In genomic region chr1:75559212-75559925, GRCm38 (mm10) we compare ENCODE assay signal across 8 mouse cellular contexts. TPM values are rescaled to one million over a fixed set of nuclear protein-coding genes. Genes with fewer than 3 reads are reported as not detected.
A peak's percentile ranks its signal among the peaks of the same experiment; 100 is the strongest.
DNase-seq lines count a peak whose midpoint lies in the region; ATAC-seq and TF ChIP-seq lines count a peak whose summit lies in the region.

No protein-coding gene starts in this region.

- TF ChIP-seq POLR2A in testis, adult 2 months (IDR thresholded peaks at IDR 0.05; ENCODE audit: control insufficient read depth, low read depth, low read length), result no peak

- no peak overlapping the region; the same call in 1 of the 2 replicates for H3K9ac ChIP-seq in forebrain, embryonic 16.5 days (replicated peaks; ENCODE audit: low read depth, low read length)
- no peak overlapping the region for H3K9ac ChIP-seq in liver, postnatal 0 days (replicated peaks)
- H3K9ac ChIP-seq in neural tube, embryonic 14.5 days (replicated peaks; ENCODE audit: low read depth, low read length), result no peak overlapping the region

- intact Hi-C loops in heart, postnatal 25 days (cut with DNase I), result loop anchor here (1.0 to 2.0 kb wide), 2 partner anchors 55 to 82 kb away; no protein-coding TSS in a partner anchor

- 6% methylated on average over 17 of the region's 17 CpGs for WGBS in forebrain, embryonic 16.5 days
- 8% methylated on average over 17 of the region's 17 CpGs for WGBS in liver, postnatal 0 days (ENCODE audit: insufficient replicate concordance)
- WGBS in neural tube, embryonic 14.5 days, result 8% methylated on average over 17 of the region's 17 CpGs

- no peaks in the 10 kb centered on the region for H3K9me3 ChIP-seq in forebrain, embryonic 16.5 days (ENCODE audit: control insufficient read depth, low read length)
- no peaks in the 10 kb centered on the region for H3K9me3 ChIP-seq in liver, postnatal 0 days (ENCODE audit: low read length)
- H3K9me3 ChIP-seq in neural tube, embryonic 14.5 days (ENCODE audit: control insufficient read depth, low read length), result no peaks in the 10 kb centered on the region

- TF ChIP-seq CTCF in liver, postnatal 0 days (IDR thresholded peaks at IDR 0.05; ENCODE audit: low read depth), result peak; percentile 100
- TF ChIP-seq CTCF in testis, adult 2 months (IDR thresholded peaks at IDR 0.05; ENCODE audit: control insufficient read depth, insufficient read depth, insufficient replicate concordance, low read depth, low read length), result peak; percentile 93

- peak; percentile 97 for DNase-seq in ES-CJ7 (ENCODE audit: low read depth, low spot score)
- DNase-seq in cerebellum, adult 11-12 months, result peak; percentile 94
- peak; percentile 79 for DNase-seq in heart, postnatal 25 days (ENCODE audit: low spot score)
- peak; percentile 97 for DNase-seq in layer of hippocampus, adult 11-12 months (ENCODE audit: low spot score)
- peak; percentile 92 for DNase-seq in liver, postnatal 0 days

- TF ChIP-seq EP300 in liver, postnatal 0 days (IDR thresholded peaks at IDR 0.05; ENCODE audit: low read depth), result no peak

- H3K36me3 ChIP-seq in forebrain, embryonic 16.5 days (ENCODE audit: control insufficient read depth, insufficient read depth), result peaks cover 8% of the 10 kb centered on the region; the same call in 1 of the 2 replicates
- no peaks in the 10 kb centered on the region for H3K36me3 ChIP-seq in liver, postnatal 0 days (replicated peaks; ENCODE audit: insufficient read depth, low read length)
- peaks cover 21% of the 10 kb centered on the region; the same call in 1 of the 2 replicates for H3K36me3 ChIP-seq in neural tube, embryonic 14.5 days (ENCODE audit: control insufficient read depth, insufficient read depth, low read length)
- H3K36me3 ChIP-seq in testis, adult 2 months (ENCODE audit: control insufficient read depth, insufficient read depth, low read length), result no peaks in the 10 kb centered on the region

- peaks cover 20% of the 10 kb centered on the region for H3K4me1 ChIP-seq in forebrain, embryonic 16.5 days (replicated peaks; ENCODE audit: control insufficient read depth, insufficient read depth, low read length)
- 0 out of 2 replicates have a peak, but pooled peaks cover 3% of the 10 kb centered on the region for H3K4me1 ChIP-seq in liver, postnatal 0 days (ENCODE audit: insufficient read depth)
- peaks cover 6% of the 10 kb centered on the region; the same call in 1 of the 2 replicates for H3K4me1 ChIP-seq in neural tube, embryonic 14.5 days (ENCODE audit: control insufficient read depth, insufficient read depth, low read length)
- peaks cover 18% of the 10 kb centered on the region for H3K4me1 ChIP-seq in testis, adult 2 months (ENCODE audit: control insufficient read depth, insufficient read depth, low read length)

- H3K27ac ChIP-seq in forebrain, embryonic 16.5 days (ENCODE audit: low read length), result peak overlapping the region; percentile 37; the same call in 1 of the 2 replicates
- H3K27ac ChIP-seq in liver, postnatal 0 days (ENCODE audit: low read depth), result no peak overlapping the region
- H3K27ac ChIP-seq in neural tube, embryonic 14.5 days (ENCODE audit: low read depth, low read length), result no peak overlapping the region
- H3K27ac ChIP-seq in testis, adult 2 months (ENCODE audit: control insufficient read depth, insufficient read depth, low read depth, low read length), result peak overlapping the region; percentile 29; the same call in 1 of the 2 replicates

- H3K4me3 ChIP-seq in forebrain, embryonic 16.5 days (replicated peaks; ENCODE audit: low read length), result no peak overlapping the region
- no peak overlapping the region for H3K4me3 ChIP-seq in liver, postnatal 0 days (ENCODE audit: low read depth, low read length)
- no peak overlapping the region for H3K4me3 ChIP-seq in neural tube, embryonic 14.5 days (ENCODE audit: low read depth, low read length)
- H3K4me3 ChIP-seq in testis, adult 2 months (ENCODE audit: control insufficient read depth, low read depth, low read length), result peak overlapping the region; percentile 2

- H3K4me2 ChIP-seq in forebrain, embryonic 16.5 days (ENCODE audit: low read length), result peak overlapping the region; percentile 30; the same call in 1 of the 2 replicates
- H3K4me2 ChIP-seq in liver, postnatal 0 days (ENCODE audit: low read depth, low read length), result no peak overlapping the region
- peak overlapping the region; percentile 16; the same call in 1 of the 2 replicates for H3K4me2 ChIP-seq in neural tube, embryonic 14.5 days (ENCODE audit: low read depth, low read length)

- H3K27me3 ChIP-seq in forebrain, embryonic 16.5 days (replicated peaks; ENCODE audit: control insufficient read depth, insufficient read depth, low read length), result no peaks in the 10 kb centered on the region
- no peaks in the 10 kb centered on the region for H3K27me3 ChIP-seq in liver, postnatal 0 days (ENCODE audit: insufficient read depth, low read length)
- no peaks in the 10 kb centered on the region for H3K27me3 ChIP-seq in neural tube, embryonic 14.5 days (ENCODE audit: control insufficient read depth, insufficient read depth, low read length)
- no peaks in the 10 kb centered on the region for H3K27me3 ChIP-seq in testis, adult 2 months (ENCODE audit: control insufficient read depth, insufficient read depth, low read length)

- peak; percentile 93 for ATAC-seq in forebrain, embryonic 16.5 days
- ATAC-seq in liver, postnatal 0 days, result peak; percentile 98
- peak; percentile 92 for ATAC-seq in neural tube, embryonic 14.5 days (ENCODE audit: low read depth)

RNA-seq across cellular contexts. Expression of gene Slc4a3, which starts 13.3 kb away (rescaled TPM):
- 37.4 and 50.4 TPM in 2 replicates for polyA plus RNA-seq in forebrain, embryonic 16.5 days (2015; fragmentation: Nextera tagmentation; extraction: Ambion mirVana)
- 100 to 1,000 TPM; 220 to 242 TPM for total RNA-seq in heart, postnatal 25 days (2021)
- 0.40 and 0.42 TPM in 2 replicates for polyA plus RNA-seq in liver, postnatal 0 days (2015; fragmentation: Nextera tagmentation; extraction: Ambion mirVana)
- polyA plus RNA-seq in neural tube, embryonic 14.5 days (2014; fragmentation: Nextera tagmentation; extraction: Ambion mirVana), result 36.9 and 39.9 TPM in 2 replicates
- 19.2 and 20.6 TPM in 2 replicates for polyA plus RNA-seq in testis, adult 2 months (2012; rRNA removed)

RNA-seq across cellular contexts. Expression of gene Stk11ip, which starts 38.0 kb away (rescaled TPM):
- polyA plus RNA-seq in forebrain, embryonic 16.5 days (2015; fragmentation: Nextera tagmentation; extraction: Ambion mirVana), result 16.7 and 22.4 TPM in 2 replicates
- 1 to 10 TPM; 8.9 to 9.2 TPM for total RNA-seq in heart, postnatal 25 days (2021)
- polyA plus RNA-seq in liver, postnatal 0 days (2015; fragmentation: Nextera tagmentation; extraction: Ambion mirVana), result 3.3 TPM in 2 replicates
- 16.1 and 18.0 TPM in 2 replicates for polyA plus RNA-seq in neural tube, embryonic 14.5 days (2014; fragmentation: Nextera tagmentation; extraction: Ambion mirVana)
- polyA plus RNA-seq in testis, adult 2 months (2012; rRNA removed), result 22.4 and 24.2 TPM in 2 replicates

RNA-seq across cellular contexts. Expression of gene Inha, which starts 52.5 kb away (rescaled TPM):
- 13.7 and 18.1 TPM in 2 replicates for polyA plus RNA-seq in forebrain, embryonic 16.5 days (2015; fragmentation: Nextera tagmentation; extraction: Ambion mirVana)
- 1 to 10 TPM; 4.8 to 5.0 TPM for total RNA-seq in heart, postnatal 25 days (2021)
- 0.33 and 0.36 TPM in 2 replicates for polyA plus RNA-seq in liver, postnatal 0 days (2015; fragmentation: Nextera tagmentation; extraction: Ambion mirVana)
- polyA plus RNA-seq in neural tube, embryonic 14.5 days (2014; fragmentation: Nextera tagmentation; extraction: Ambion mirVana), result 8.2 and 12.3 TPM in 2 replicates
- polyA plus RNA-seq in testis, adult 2 months (2012; rRNA removed), result 160 and 210 TPM in 2 replicates

RNA-seq across cellular contexts. Expression of gene Obsl1, which starts 53.1 kb away (rescaled TPM):
- 19.6 and 21.6 TPM in 2 replicates for polyA plus RNA-seq in forebrain, embryonic 16.5 days (2015; fragmentation: Nextera tagmentation; extraction: Ambion mirVana)
- 100 to 1,000 TPM; 147 to 150 TPM for total RNA-seq in heart, postnatal 25 days (2021)
- polyA plus RNA-seq in liver, postnatal 0 days (2015; fragmentation: Nextera tagmentation; extraction: Ambion mirVana), result 3.4 and 4.5 TPM in 2 replicates
- 18.7 and 21.4 TPM in 2 replicates for polyA plus RNA-seq in neural tube, embryonic 14.5 days (2014; fragmentation: Nextera tagmentation; extraction: Ambion mirVana)
- 46.0 and 47.0 TPM in 2 replicates for polyA plus RNA-seq in testis, adult 2 months (2012; rRNA removed)

Comparison
In these comparisons a context has a peak if more than half of its experiments do, and no peak if none do; other contexts are left out.
1. H3K27ac ChIP-seq: peak in forebrain, embryonic 16.5 days (single experiment) and testis, adult 2 months (single experiment); none in liver, postnatal 0 days (single experiment) and neural tube, embryonic 14.5 days (single experiment).
2. RNA of gene Slc4a3, which starts 13.3 kb away (polyA plus RNA-seq): 37.4 to 50.4 TPM in forebrain, embryonic 16.5 days, 36.9 to 39.9 TPM in neural tube, embryonic 14.5 days and 19.2 to 20.6 TPM in testis, adult 2 months; 0.40 to 0.42 TPM in liver, postnatal 0 days; every median in the first group is over 10 times any median in the second.
3. Peak in every context shown above with its lines, with median percentiles within 50 percentile points of each other: DNase-seq and ATAC-seq.